ENCODE assay signal across 29 mouse cellular contexts in the genomic region with DNA sequence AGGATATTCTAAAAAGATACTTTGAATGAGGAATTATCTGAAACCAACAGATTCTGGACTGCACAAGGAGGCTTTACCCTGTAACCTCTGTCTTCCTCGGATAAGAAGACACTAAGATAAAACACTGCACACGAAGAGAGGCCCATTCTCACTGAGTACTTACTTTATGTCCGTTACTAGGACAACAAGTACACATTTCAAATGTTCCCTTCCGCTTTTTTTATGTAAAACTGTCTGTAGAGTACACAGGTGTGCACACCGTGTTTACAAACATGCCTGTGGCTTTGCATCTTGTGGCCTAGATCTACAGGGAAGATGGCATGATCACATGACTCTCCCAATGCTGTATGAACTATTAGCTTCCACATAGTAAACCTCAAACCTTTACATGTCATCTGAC.
DNase-seq lines count a peak whose midpoint lies in the region; ATAC-seq lines count a peak whose summit lies in the region.
"Had no signal": no experiment of that assay in that cellular context is flagged by ENCODE, and none has a peak within 500 bp of the region (broad histone marks: within the 10 kb centered on the region; RNA-seq: fewer than 3 reads in every experiment).

No protein-coding gene starts in this region.

- H3K27ac ChIP-seq in liver, embryonic 11.5 days (ENCODE audit: low read depth, low read length) = peak overlapping the region; percentile 70; the same call in 1 of the 2 replicates
- H3K27ac ChIP-seq in liver, embryonic 15.5 days (replicated peaks) = peak overlapping the region; percentile 69
- no peak overlapping the region for H3K27ac ChIP-seq in heart, embryonic 12.5 days (ENCODE audit: poor library complexity, severe bottlenecking)
- H3K27ac ChIP-seq: embryonic facial prominence, embryonic 10.5 days; embryonic facial prominence, embryonic 15.5 days; heart, embryonic 13.5 days; hindbrain, embryonic 10.5 days; hindbrain, embryonic 15.5 days; kidney, embryonic 15.5 days; limb, embryonic 13.5 days; midbrain, embryonic 13.5 days had no signal

- WGBS in liver, embryonic 11.5 days = 44% methylated on average over 5 of the region's 5 CpGs
- WGBS in liver, embryonic 15.5 days (ENCODE audit: insufficient replicate concordance) = 21% methylated on average over 5 of the region's 5 CpGs
- 73% methylated on average over 5 of the region's 5 CpGs for WGBS in heart, embryonic 12.5 days

- peaks cover 28% of the 10 kb centered on the region for H3K4me1 ChIP-seq in liver, embryonic 11.5 days (replicated peaks; ENCODE audit: control insufficient read depth, insufficient read depth, low read length)
- H3K4me1 ChIP-seq in liver, embryonic 15.5 days (replicated peaks) = peaks cover 55% of the 10 kb centered on the region
- peaks cover 22% of the 10 kb centered on the region for H3K4me1 ChIP-seq in heart, embryonic 12.5 days (replicated peaks)
- H3K4me1 ChIP-seq: megakaryocyte, embryonic 14.5 days had no signal

- no peak for DNase-seq in liver, embryonic 11.5 days (ENCODE audit: low spot score)
- DNase-seq in liver = no peak
- no peak for DNase-seq in kidney, postnatal 25 days
- DNase-seq in cerebellum, postnatal 4 days (ENCODE audit: low spot score in 2 of 2) = no peak
- DNase-seq: adrenal gland, postnatal 36 days; cerebellum, adult 9-11 months; gastrocnemius, postnatal 25 days; heart, adult 11 months; heart, postnatal 10 days; kidney, adult 11 months; kidney, postnatal 4 days; lung, embryonic 14.5 days; lung, postnatal 14 days; thymus, postnatal 14 days had no signal

- H3K27me3 ChIP-seq in liver, embryonic 11.5 days (replicated peaks; ENCODE audit: control insufficient read depth, insufficient read depth, low read length) = no peaks in the 10 kb centered on the region
- no peaks in the 10 kb centered on the region for H3K27me3 ChIP-seq in liver, embryonic 15.5 days
- H3K27me3 ChIP-seq in heart, embryonic 12.5 days (replicated peaks) = no peaks in the 10 kb centered on the region
- H3K27me3 ChIP-seq: embryonic facial prominence, embryonic 15.5 days; heart, embryonic 13.5 days; kidney, embryonic 15.5 days; limb, embryonic 13.5 days had no signal

- peak overlapping the region; percentile 39 for H3K4me2 ChIP-seq in liver, embryonic 11.5 days
- H3K4me2 ChIP-seq in liver, embryonic 15.5 days = peak overlapping the region; percentile 52
- H3K4me2 ChIP-seq in heart, embryonic 12.5 days = no peak overlapping the region
- H3K4me2 ChIP-seq: embryonic facial prominence, embryonic 15.5 days; heart, embryonic 13.5 days; hindbrain, embryonic 15.5 days; kidney, embryonic 15.5 days; limb, embryonic 13.5 days; lung, embryonic 14.5 days; midbrain, embryonic 13.5 days had no signal

- H3K36me3 ChIP-seq in liver, embryonic 11.5 days (ENCODE audit: control insufficient read depth, insufficient read depth, low read length) = peaks cover 5% of the 10 kb centered on the region; the same call in 1 of the 2 replicates
- no peaks in the 10 kb centered on the region for H3K36me3 ChIP-seq in liver, embryonic 15.5 days (replicated peaks)
- peaks cover 39% of the 10 kb centered on the region for H3K36me3 ChIP-seq in heart, embryonic 12.5 days
- H3K36me3 ChIP-seq: hindbrain, embryonic 10.5 days; hindbrain, embryonic 15.5 days; midbrain, embryonic 13.5 days had no signal

- ATAC-seq in liver, embryonic 11.5 days (replicated peaks; ENCODE audit: low FRiP score) = peak; percentile 92
- peak; percentile 62 for ATAC-seq in erythroblast, adult 5-6 weeks (replicated peaks; ENCODE audit: low FRiP score, poor library complexity, severe bottlenecking)
- peak; percentile 87 for ATAC-seq in liver, embryonic 15.5 days (ENCODE audit: insufficient read depth)
- ATAC-seq in megakaryocyte-erythroid progenitor cell, adult 5-6 weeks (replicated peaks; ENCODE audit: low FRiP score, low TSS enrichment, poor library complexity, severe bottlenecking) = peak; percentile 90
- no peak for ATAC-seq in heart, embryonic 12.5 days (ENCODE audit: insufficient number of reproducible peaks, low FRiP score)
- ATAC-seq: forebrain, embryonic 14.5 days; inflammation-experienced regulatory T-cells, adult 6 months; midbrain, embryonic 13.5 days had no signal

- no peaks in the 10 kb centered on the region for H3K9me3 ChIP-seq in liver, embryonic 11.5 days (ENCODE audit: control insufficient read depth, low read length)
- no peaks in the 10 kb centered on the region for H3K9me3 ChIP-seq in liver, embryonic 15.5 days (replicated peaks)
- H3K9me3 ChIP-seq in heart, embryonic 12.5 days (replicated peaks) = no peaks in the 10 kb centered on the region
- H3K9me3 ChIP-seq: embryonic facial prominence, embryonic 10.5 days; embryonic facial prominence, embryonic 15.5 days; heart, embryonic 13.5 days; hindbrain, embryonic 10.5 days; hindbrain, embryonic 15.5 days; kidney, embryonic 15.5 days; limb, embryonic 13.5 days; megakaryocyte, embryonic 14.5 days; midbrain, embryonic 13.5 days had no signal

- H3K4me3 ChIP-seq in liver, embryonic 11.5 days (ENCODE audit: low read depth, low read length) = no peak overlapping the region
- H3K4me3 ChIP-seq in liver, embryonic 15.5 days (replicated peaks) = no peak overlapping the region
- H3K4me3 ChIP-seq in heart, embryonic 12.5 days = no peak overlapping the region
- H3K4me3 ChIP-seq: embryonic facial prominence, embryonic 10.5 days; embryonic facial prominence, embryonic 15.5 days; heart, embryonic 13.5 days; hindbrain, embryonic 10.5 days; hindbrain, embryonic 15.5 days; kidney, embryonic 15.5 days; limb, embryonic 13.5 days; midbrain, embryonic 13.5 days had no signal

- no peak overlapping the region for H3K9ac ChIP-seq in liver, embryonic 11.5 days (ENCODE audit: low read depth, low read length)
- H3K9ac ChIP-seq in liver, embryonic 15.5 days = no peak overlapping the region
- no peak overlapping the region for H3K9ac ChIP-seq in heart, embryonic 12.5 days
- H3K9ac ChIP-seq: embryonic facial prominence, embryonic 15.5 days; heart, embryonic 13.5 days; hindbrain, embryonic 15.5 days; kidney, embryonic 15.5 days; limb, embryonic 13.5 days; lung, embryonic 14.5 days; midbrain, embryonic 13.5 days had no signal
